Mouse (Mus musculus): ENCODE measurements around the gene Dusp7.

Gene Dusp7

DNA sequence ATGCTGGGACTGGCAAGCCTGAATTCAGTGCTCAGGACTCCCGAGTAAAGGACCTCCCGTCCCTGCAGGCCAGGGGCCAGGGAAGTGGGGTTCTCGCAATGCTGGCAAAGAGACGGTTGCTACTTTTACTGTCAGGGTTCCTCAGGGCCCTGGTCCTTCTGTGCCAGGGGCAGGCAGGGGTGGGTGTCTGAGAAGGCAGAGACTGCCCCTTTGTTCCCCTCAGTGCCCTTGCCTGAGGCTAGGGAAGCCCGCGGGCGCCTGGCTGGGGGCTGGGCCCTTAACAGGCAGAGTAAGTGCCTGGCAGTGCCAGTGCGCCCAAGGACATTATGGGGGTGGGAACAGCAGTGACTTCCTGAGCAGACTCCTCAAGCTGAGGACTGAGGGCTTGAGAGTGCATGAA, 8.8 kb downstream of the Dusp7 start:
- Histone ChIP-seq H3K36me3 (ENCODE audit: insufficient read depth, low read length) (peaks cover 32% of the 10 kb centered on the region), H3K4me1 (replicated peaks; ENCODE audit: low read depth, low read length) (peaks cover 26% of the 10 kb centered on the region), H3K9me3 (ENCODE audit: low read length) (no peaks in the 10 kb centered on the region), H3K4me3 (replicated peaks; ENCODE audit: low read length) (no peak overlapping the region), H3K27me3 (ENCODE audit: insufficient read depth, low read length) (peaks cover 14% of the 10 kb centered on the region)
- no peak for TF ChIP-seq NANOG (IDR thresholded peaks at IDR 0.05; ENCODE audit: borderline replicate concordance, low read length)
- no peak for TF ChIP-seq CTCF (conservative IDR thresholded peaks at IDR 0.05; ENCODE audit: low read length)
- no peak for TF ChIP-seq POU5F1 (IDR thresholded peaks at IDR 0.05; ENCODE audit: borderline replicate concordance, low read length)

DNA sequence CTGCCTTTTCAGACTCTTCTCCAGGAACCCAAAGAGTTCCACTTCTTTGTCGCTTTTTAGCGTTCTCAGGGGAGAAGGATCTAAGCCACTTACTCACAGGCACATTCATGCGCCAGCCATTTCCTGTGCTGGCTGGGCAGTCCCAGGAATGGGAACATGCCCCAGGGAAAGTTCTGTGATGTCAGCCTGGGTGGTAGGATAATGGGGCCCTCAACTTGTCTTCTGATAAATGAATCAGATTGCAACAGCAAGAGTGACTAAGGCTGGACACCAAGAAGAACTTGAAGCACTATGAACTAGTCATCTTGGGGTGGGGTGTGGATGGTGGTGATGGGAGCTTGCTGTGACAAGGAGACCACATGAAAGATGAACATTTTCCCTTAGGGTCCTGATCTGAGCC, 9.6 kb downstream of the Dusp7 start:
- Histone ChIP-seq H3K27me3 (ENCODE audit: insufficient read depth, low read length) (peaks cover 14% of the 10 kb centered on the region), H3K9me3 (ENCODE audit: low read length) (no peaks in the 10 kb centered on the region), H3K4me3 (replicated peaks; ENCODE audit: low read length) (no peak overlapping the region), H3K4me1 (replicated peaks; ENCODE audit: low read depth, low read length) (peaks cover 26% of the 10 kb centered on the region), H3K36me3 (ENCODE audit: insufficient read depth, low read length) (peaks cover 24% of the 10 kb centered on the region)
- no peak for TF ChIP-seq NANOG (IDR thresholded peaks at IDR 0.05; ENCODE audit: borderline replicate concordance, low read length)
- TF ChIP-seq CTCF (conservative IDR thresholded peaks at IDR 0.05; ENCODE audit: low read length): no peak
- TF ChIP-seq POU5F1 (IDR thresholded peaks at IDR 0.05; ENCODE audit: borderline replicate concordance, low read length): no peak

DNA sequence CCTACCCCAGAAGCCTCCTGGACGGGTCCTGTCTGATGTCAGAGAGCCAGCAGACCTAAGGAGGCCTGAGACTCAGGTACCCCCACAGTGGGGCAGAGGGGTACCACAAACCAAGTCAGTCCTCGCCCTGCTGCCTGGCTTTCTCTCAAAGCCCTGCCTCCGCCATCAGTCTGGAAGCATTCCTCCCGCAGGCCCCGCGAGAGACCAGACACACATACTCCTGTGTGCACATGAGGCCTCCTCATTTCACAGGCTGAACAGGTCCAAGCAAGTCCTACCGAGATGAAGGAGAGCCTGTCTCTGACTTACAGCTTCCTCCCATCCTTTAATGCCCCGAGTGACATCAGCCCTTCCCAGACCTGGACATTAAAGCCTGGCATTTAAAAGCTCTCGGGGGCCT, 10.3 kb downstream of the Dusp7 start:
- Histone ChIP-seq H3K27me3 (ENCODE audit: insufficient read depth, low read length) (peaks cover 19% of the 10 kb centered on the region), H3K4me1 (replicated peaks; ENCODE audit: low read depth, low read length) (peaks cover 28% of the 10 kb centered on the region), H3K4me3 (replicated peaks; ENCODE audit: low read length) (no peak overlapping the region), H3K9me3 (ENCODE audit: low read length) (no peaks in the 10 kb centered on the region), H3K36me3 (ENCODE audit: insufficient read depth, low read length) (peaks cover 17% of the 10 kb centered on the region)
- no peak for TF ChIP-seq CTCF (conservative IDR thresholded peaks at IDR 0.05; ENCODE audit: low read length)
- no peak for TF ChIP-seq NANOG (IDR thresholded peaks at IDR 0.05; ENCODE audit: borderline replicate concordance, low read length)
- no peak for TF ChIP-seq POU5F1 (IDR thresholded peaks at IDR 0.05; ENCODE audit: borderline replicate concordance, low read length)

DNA sequence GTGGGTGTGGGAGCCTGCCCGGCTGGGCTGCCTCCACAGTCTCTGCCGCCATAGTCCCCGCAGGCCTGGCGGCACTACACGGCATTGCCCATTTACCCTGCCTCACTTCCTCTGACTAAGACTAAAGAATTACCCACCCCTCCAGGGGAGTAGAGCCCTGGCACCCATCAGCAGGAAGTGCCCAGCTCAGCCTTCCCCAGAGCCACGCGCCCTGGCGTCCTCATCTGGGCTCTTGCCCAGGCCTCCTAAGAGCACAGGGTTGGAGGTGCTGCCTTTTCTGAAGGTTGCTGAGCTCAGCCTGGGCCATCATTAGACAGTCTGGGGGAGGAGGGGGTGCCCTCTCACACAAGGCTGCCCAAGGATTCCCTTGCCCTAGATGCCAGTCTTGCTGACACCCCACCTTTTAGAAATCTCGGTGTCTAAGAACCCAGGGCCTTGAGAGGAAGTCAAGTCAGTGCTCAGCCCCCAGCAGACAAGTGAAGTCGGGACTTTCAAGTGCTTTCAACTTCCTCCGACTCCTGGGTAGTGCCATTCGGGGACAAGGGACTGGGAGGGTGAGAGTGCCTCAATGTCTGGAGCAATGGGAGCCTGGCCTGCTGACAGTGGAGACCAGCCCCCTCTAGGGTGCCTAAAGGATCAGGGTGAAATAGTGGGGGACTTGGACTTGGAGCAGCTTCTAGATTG, 17.9 kb downstream of the Dusp7 start:
- TF ChIP-seq NANOG (IDR thresholded peaks at IDR 0.05; ENCODE audit: borderline replicate concordance, low read length) (no peak), CTCF (conservative IDR thresholded peaks at IDR 0.05; ENCODE audit: low read length) (no peak), POU5F1 (IDR thresholded peaks at IDR 0.05; ENCODE audit: borderline replicate concordance, low read length) (no peak)
- Histone ChIP-seq H3K36me3 (ENCODE audit: insufficient read depth, low read length) (no peaks in the 10 kb centered on the region), H3K9me3 (ENCODE audit: low read length) (no peaks in the 10 kb centered on the region), H3K4me1 (replicated peaks; ENCODE audit: low read depth, low read length) (peaks cover 35% of the 10 kb centered on the region), H3K4me3 (replicated peaks; ENCODE audit: low read length) (peak overlapping the region; percentile 52), H3K27me3 (ENCODE audit: insufficient read depth, low read length) (peaks cover 36% of the 10 kb centered on the region)

DNA sequence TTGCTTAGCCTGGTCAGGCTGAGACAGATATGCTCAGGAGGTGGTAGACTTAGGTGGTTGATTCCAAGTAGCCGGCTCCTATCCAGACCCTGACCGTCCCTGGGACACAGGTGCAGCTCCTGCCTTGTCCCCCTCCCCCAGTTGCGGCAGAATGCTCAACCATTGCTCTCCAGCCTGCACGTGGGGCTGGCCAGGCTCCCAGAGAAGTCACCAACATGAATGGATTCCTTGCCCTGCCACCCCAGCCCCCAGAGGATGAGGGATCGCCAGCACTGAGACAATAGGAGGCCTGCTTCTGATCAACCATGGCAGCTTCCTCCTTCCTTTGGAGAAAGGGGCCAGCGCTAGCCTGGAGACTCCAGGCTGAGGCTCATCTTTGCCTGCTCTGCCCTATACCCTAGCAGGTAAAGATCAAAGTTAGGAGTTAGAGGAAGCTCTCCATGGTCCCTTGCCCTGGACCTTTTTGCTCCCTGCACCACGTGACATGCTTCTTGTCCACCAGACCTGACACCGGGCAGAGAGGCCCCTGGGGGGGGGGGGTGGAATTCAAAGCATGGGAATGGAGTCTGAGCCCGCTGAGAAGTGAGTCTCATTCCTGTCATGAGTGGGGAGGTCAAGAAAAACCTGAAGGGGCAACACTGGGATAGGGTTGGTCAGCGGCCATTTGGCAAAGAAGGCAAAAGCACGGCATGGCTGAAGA, 24.5 kb downstream of the Dusp7 start:
- Histone ChIP-seq H3K4me3 (replicated peaks; ENCODE audit: low read length) (peak overlapping the region; percentile 50), H3K36me3 (ENCODE audit: insufficient read depth, low read length) (no peaks in the 10 kb centered on the region), H3K9me3 (ENCODE audit: low read length) (no peaks in the 10 kb centered on the region), H3K4me1 (replicated peaks; ENCODE audit: low read depth, low read length) (peaks cover 11% of the 10 kb centered on the region), H3K27me3 (ENCODE audit: insufficient read depth, low read length) (0 out of 2 replicates have a peak, but pooled peaks cover 4% of the 10 kb centered on the region)
- TF ChIP-seq POU5F1 (IDR thresholded peaks at IDR 0.05; ENCODE audit: borderline replicate concordance, low read length) (no peak), CTCF (conservative IDR thresholded peaks at IDR 0.05; ENCODE audit: low read length) (no peak), NANOG (IDR thresholded peaks at IDR 0.05; ENCODE audit: borderline replicate concordance, low read length) (no peak)

DNA sequence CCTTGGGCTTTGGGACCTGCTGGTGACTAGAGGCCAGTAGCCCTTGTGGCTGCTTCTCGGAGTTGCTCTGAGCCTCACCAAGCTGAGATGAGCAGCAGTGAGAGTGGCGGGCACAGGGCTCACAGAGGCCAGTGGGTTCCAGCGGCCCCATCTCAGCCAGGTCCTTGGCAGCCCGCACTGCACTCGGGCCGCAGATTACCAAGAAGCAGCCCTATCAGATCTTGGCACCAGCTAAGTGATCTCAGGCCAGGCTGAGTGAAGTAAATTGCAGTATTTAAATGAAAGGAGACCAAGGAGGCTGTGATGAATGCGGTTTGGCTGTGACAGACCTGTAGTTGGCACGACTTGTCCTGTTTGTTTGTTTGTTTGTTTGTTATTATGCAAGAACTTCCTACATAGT, 25.1 kb downstream of the Dusp7 start:
- H3K4me3 ChIP-seq (replicated peaks; ENCODE audit: low read length): peak overlapping the region; percentile 50
- no peak for TF ChIP-seq POU5F1 (IDR thresholded peaks at IDR 0.05; ENCODE audit: borderline replicate concordance, low read length)
- TF ChIP-seq CTCF (conservative IDR thresholded peaks at IDR 0.05; ENCODE audit: low read length): no peak
- no peak for TF ChIP-seq NANOG (IDR thresholded peaks at IDR 0.05; ENCODE audit: borderline replicate concordance, low read length)
- H3K9me3 ChIP-seq (ENCODE audit: low read length): no peaks in the 10 kb centered on the region
- H3K4me1 ChIP-seq (replicated peaks; ENCODE audit: low read depth, low read length): peaks cover 11% of the 10 kb centered on the region
- no peaks in the 10 kb centered on the region for H3K36me3 ChIP-seq (ENCODE audit: insufficient read depth, low read length)
- H3K27me3 ChIP-seq (ENCODE audit: insufficient read depth, low read length): 0 out of 2 replicates have a peak, but pooled peaks cover 2% of the 10 kb centered on the region

DNA sequence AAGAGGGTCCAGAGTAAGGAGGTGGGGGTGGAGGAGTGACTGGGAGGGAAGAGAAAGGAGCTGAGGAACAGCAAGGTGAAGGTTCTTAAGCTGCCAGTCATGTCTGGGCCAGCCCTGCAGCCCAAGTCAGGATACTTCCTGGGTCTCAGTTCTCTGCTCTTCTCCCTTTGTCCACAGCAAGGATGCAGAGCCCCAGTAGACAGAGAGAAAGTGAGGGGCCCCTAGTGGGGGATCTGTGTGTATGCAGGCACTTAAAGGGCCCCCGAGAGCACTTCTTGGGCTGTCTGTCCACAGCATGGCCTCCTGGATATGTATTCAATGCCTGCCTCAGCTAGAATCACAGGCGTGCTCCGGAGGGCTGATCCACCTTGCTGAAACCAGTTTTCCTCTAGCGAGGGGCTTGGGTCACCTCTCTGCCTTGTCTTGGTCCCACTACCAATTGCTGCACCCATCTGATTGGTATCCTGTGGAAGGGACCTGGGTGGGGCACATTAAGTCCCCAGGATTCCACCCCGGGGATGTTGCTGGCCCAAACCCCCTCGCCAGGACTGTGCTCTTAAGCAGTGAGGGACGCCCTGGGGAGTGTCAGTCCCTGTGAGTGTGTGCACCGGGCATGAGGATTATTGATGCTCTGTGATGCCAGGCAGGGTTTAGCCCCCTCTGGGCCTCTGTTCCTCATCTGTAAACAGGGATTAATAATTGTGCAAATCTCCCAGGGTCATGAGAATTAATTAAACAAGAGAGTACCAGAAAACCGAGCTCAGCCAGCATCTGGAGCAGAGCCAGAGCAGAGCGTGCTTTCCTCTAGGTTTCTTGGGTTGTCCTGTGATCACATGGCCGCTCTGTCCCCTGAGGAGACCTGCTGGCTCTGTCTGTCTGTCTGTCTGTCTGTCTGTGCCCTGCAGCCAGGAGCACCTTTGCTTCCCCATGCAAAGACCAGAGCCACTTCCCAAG, 26.5 kb downstream of the Dusp7 start:
- Histone ChIP-seq H3K4me3 (replicated peaks; ENCODE audit: low read length) (no peak overlapping the region), H3K9me3 (ENCODE audit: low read length) (no peaks in the 10 kb centered on the region), H3K4me1 (replicated peaks; ENCODE audit: low read depth, low read length) (peaks cover 11% of the 10 kb centered on the region), H3K36me3 (ENCODE audit: insufficient read depth, low read length) (no peaks in the 10 kb centered on the region), H3K27me3 (ENCODE audit: insufficient read depth, low read length) (0 out of 2 replicates have a peak, but pooled peaks cover 2% of the 10 kb centered on the region)
- TF ChIP-seq POU5F1 (IDR thresholded peaks at IDR 0.05; ENCODE audit: borderline replicate concordance, low read length): no peak
- no peak for TF ChIP-seq NANOG (IDR thresholded peaks at IDR 0.05; ENCODE audit: borderline replicate concordance, low read length)
- TF ChIP-seq CTCF (conservative IDR thresholded peaks at IDR 0.05; ENCODE audit: low read length): no peak

DNA sequence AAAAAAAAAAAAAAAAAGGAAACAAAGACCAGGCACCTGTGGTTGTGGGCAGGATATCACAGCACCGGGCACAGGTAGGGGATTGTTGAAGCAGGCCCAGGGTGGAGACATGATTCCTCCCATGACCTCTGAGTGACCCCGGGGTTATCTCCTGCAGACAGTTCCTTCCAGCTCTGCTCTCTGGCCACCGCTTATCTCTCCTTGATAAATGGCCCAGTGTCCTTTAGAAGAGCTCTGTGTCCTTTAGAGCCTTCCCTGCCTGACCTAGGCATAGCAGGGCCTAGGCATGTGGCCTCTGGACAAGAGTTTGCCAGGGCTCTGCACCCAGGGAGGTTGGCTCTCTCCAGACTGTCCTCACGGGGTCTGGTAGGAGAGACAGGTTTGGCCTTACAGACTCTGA, 29.3 kb downstream of the Dusp7 start:
- H3K9me3 ChIP-seq (ENCODE audit: low read length): no peaks in the 10 kb centered on the region
- H3K4me3 ChIP-seq (replicated peaks; ENCODE audit: low read length): no peak overlapping the region
- H3K27me3 ChIP-seq (ENCODE audit: insufficient read depth, low read length): 0 out of 2 replicates have a peak, but pooled peaks cover 7% of the 10 kb centered on the region
- H3K4me1 ChIP-seq (replicated peaks; ENCODE audit: low read depth, low read length): peaks cover 9% of the 10 kb centered on the region
- H3K36me3 ChIP-seq (ENCODE audit: insufficient read depth, low read length): no peaks in the 10 kb centered on the region
- TF ChIP-seq NANOG (IDR thresholded peaks at IDR 0.05; ENCODE audit: borderline replicate concordance, low read length) (no peak), POU5F1 (IDR thresholded peaks at IDR 0.05; ENCODE audit: borderline replicate concordance, low read length) (no peak), CTCF (conservative IDR thresholded peaks at IDR 0.05; ENCODE audit: low read length) (no peak)
